Mouse (Mus musculus) neutrophil, adult 5-6 weeks (primary cell): ENCODE results near the gene Kif16b. TPM values are rescaled to one million over a fixed set of nuclear protein-coding genes. Genes with fewer than 3 reads are reported as not detected.

Experiments used
- ATAC-seq: fragments of 151-379, 151-347 bp; 2 replicates; pipeline ENCODE4 v1.8.0; 2017; ENCODE audit warnings: mild to moderate bottlenecking, moderate TSS enrichment; ENCODE audit not compliant: insufficient number of reproducible peaks, poor library complexity, low FRiP score, severe bottlenecking; ENCODE audit errors: extremely low read depth
- total RNA-seq: library from RNA; stranded (forward); fragments of 200-1000 nt; gene quantifications from 2 replicates; pipeline ENCODE4 v1.2.3, GENCODE M21; 2017

The Kif16b gene
- total RNA-seq, 1 experiment from 2014 or later, result 22.2 TPM

- ATAC-seq, result no peak
Observed at GRCm38 (mm10) chr2:142694019-142694935, 207.1 kb downstream of the Kif16b start.

DNA sequence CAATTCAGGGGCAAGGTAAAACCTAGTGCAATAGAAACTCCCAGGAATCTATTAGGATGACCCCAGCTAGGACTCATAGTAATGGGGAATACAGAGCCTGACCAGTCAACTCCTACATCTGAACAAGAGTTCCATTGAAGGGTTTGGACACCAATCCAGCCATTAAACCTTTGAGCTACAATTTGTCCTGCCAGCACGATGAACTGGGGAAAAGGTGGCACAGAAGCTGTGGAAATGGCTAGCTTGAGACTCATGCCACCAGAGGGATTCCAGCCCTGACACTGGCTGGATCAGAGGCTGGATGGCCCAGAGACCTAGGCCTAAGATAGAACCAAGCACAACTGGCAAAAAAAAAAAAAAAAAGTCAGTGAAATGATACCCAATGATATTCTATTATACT, 207.9 kb downstream of the Kif16b start:
- ATAC-seq, result no peak

DNA sequence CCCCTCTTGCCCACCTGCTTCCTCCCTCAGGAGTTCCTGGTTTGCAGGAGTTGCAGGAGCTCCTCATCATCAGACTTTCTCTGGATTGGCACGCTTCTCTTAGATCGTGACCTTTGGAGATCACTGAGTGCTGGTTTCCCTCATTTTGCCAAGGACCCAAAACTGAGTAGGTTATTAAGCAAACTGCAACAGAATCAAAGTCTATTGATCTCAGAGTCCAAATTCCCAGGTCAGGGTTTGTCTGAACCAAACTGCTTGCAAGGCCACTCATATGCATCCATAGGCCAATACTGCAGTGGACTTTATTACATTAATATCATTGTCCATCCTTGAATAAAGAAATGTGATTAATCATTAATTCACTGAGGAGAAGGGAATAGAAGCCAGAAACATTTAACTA, 211.8 kb downstream of the Kif16b start:
- ATAC-seq, result no peak

DNA sequence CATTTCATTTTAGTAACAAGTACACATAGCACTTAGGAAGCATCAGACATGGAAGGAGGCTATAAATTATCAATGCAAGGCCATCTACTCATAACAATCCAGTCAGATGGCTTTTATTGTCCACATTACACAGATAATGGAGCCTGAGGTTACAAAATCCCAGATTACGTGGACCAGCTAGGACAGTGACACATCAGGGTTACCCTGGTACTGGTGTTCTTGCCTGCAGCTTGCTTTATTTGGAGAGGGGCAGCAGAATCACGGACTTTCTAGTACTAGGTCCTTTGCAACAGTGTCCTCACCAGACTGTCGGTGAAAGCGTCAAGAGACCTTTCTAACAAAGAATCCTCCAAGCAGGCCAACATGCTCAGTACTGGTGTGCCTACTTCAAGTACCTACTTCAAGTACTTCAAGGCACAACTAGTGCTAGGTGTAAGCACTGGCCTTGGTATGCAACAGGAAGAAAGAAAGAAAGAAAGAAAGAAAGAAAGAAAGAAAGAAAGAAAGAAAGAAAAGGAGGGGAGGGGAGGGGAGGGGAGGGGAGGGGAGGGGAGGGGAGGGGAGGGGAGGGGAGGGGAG, 213.3 kb downstream of the Kif16b start:
- ATAC-seq, result no peak

- ATAC-seq, result no peak
Observed at GRCm38 (mm10) chr2:142682965-142683709, 218.2 kb downstream of the Kif16b start.

DNA sequence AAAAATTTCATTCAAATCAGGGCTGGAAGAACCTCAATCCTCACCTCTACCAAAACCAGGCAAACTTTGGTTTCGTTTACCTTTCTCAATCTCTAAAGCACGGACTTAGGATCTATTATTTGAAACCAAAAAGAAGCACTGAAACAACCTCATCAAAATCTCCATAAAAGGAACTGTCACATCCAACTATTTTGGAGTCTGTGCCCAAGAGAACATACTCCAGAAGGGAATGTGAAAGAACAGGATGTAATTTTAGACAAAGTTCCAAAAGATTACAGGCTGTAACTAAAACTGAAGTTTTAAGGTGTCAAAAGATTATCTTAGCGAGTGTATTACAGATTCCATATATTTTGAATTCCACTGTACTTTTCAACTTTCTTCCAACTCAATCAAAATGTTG, 232.9 kb downstream of the Kif16b start:
- ATAC-seq, result no peak

GRCm38 (mm10) chr2:142651591-142651990, 249.7 kb downstream of the Kif16b start:
- ATAC-seq, result no peak

GRCm38 (mm10) chr2:142648023-142648453, 253.3 kb downstream of the Kif16b start:
- no peak for ATAC-seq

- ATAC-seq, result no peak
Observed at GRCm38 (mm10) chr2:142646863-142647262, 254.5 kb downstream of the Kif16b start.

DNA sequence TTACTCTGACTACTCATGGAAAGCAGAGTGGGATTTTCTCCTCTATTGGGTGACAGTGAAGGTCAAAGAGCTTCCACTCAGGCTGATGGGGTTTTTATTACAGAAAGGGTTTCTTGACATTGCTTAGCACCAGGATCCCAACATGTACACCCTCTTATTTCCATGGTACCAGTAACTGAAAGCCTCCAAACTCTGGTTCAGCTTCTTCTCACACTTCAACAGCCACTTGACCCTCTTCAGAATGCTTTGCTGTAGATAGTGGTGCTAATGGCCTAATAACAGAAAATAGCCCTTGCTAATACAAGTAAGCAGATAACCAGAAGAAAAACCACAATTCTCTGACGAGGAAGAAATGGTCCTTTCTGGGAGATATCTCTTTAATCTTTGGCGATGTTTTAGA, 259.6 kb downstream of the Kif16b start:
- ATAC-seq, result no peak

DNA sequence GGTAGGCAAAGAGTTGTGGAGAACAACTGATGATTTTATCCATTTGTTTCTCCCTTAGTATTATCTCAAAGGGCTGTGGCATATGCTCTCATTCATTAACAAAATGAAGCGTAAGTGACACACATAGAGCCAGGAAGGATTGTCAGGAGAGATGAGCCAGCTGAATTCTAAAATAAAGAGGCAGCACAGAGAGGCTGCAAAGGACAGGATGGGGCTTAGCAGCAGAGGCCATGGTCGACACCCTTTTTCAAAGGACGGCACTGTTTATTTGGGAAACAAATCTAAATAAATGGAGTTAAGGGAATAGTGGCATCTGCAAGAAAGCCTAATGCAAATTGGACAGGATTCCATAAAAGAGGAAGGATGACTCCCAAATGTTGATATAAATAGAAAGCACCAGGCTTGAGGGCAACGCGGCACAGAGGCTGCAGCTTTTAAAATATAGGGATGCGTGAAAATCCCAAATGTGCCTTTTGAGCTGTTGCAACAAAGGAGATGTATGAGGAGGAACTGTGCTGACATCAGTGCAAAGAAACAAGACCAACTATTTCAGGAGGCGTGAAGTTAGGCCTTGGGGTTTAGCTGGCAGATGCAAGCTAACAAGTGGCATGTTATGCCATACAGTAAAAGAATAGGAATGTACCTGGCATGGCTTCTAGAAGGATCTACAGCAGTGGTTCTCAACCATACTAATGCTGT, 265.6 kb downstream of the Kif16b start:
- no peak for ATAC-seq

GRCm38 (mm10) chr2:142633996-142634559, 267.3 kb downstream of the Kif16b start:
- ATAC-seq, result no peak

- no peak for ATAC-seq
Observed at GRCm38 (mm10) chr2:142629523-142630312, 271.6 kb downstream of the Kif16b start.

DNA sequence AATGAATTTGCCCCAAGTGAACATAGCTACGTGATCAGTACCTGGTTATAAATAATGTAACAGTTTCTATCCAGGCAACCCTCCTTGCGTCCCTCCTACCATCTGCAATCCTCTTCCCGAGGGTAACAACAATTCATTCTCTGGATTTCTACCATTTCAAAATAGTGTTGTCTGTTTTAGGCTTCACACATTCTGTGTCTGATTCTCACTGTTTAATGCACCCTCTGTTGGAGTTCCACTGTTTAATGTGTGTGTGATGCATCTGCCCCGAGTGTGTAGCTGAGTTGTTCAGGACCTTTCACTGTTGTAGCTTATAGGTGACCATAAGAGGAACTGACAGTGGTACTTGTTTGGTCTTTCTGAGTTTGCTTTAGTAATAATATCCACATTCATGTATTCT, 275.6 kb downstream of the Kif16b start:
- no peak for ATAC-seq

- no peak for ATAC-seq
Observed at GRCm38 (mm10) chr2:142625101-142625500, 276.2 kb downstream of the Kif16b start.

DNA sequence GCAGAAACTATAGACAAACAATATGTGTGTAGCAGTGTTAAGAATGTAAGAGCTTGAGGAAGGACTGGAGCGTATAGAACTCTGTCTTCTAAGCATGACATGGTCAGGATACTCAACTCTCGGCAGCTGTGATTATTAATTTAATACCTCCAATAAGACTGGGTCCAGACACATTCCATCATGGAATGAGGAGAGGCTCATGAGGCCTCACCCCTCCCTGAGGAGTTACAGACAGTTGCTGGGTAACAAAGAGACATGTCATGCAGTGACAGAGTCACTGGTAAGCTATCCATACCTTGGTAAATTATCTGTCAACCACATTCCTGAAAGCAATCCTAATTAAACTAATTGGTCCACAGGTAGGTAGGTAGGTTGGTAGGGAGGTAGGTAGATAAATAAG, 277.1 kb downstream of the Kif16b start:
- no peak for ATAC-seq

- no peak for ATAC-seq
Observed at GRCm38 (mm10) chr2:142621152-142621551, 280.2 kb downstream of the Kif16b start.

DNA sequence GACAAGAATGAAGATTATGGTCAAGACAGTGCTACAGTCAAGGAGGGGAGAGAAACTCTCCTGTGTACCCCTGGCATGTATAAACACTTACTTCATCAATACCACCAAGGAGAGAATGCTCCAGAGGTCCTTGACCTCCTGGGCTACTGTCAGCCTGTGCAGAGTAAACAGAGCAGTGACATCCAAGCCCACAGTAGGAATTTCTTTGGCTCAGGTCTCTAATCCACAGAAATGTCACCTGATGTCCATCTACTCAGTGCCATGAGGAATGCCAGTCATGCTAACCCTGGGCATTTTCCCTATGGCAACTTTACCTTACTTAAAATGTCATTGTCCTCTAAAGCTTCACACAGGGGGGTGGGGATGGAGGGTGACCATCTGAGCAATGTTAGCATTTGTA, 281.4 kb downstream of the Kif16b start:
- ATAC-seq, result no peak
